ENCODE assay signal across 22 mouse cellular contexts in genomic region chr15:92012165-92013083, GRCm38 (mm10). TPM values are rescaled to one million over a fixed set of nuclear protein-coding genes. Genes with fewer than 3 reads are reported as not detected.
"Had no signal": no experiment of that assay in that cellular context is flagged by ENCODE, and none has a peak within 500 bp of the region (broad histone marks: within the 10 kb centered on the region; RNA-seq: fewer than 3 reads in every experiment).

No protein-coding gene starts in this region.

- ATAC-seq: liver, embryonic 12.5 days; midbrain, embryonic 16.5 days had no signal

- H3K4me2 ChIP-seq: liver, embryonic 12.5 days; midbrain, embryonic 12.5 days; neural tube, embryonic 13.5 days; neural tube, embryonic 15.5 days had no signal

- DNase-seq: lung, adult 2 months; lung, postnatal 14 days; midbrain, embryonic 14.5 days; retina, postnatal 1 day; right cerebral cortex, adult 18-20 months; right cerebral cortex, postnatal 25 days; right cerebral cortex, postnatal 4 days; spleen, adult 18-20 months; thymus, adult 18-20 months; thymus, postnatal 14 days; thymus, postnatal 36 days had no signal

- H3K4me1 ChIP-seq: liver, embryonic 12.5 days; midbrain, embryonic 10.5 days; midbrain, embryonic 12.5 days; neural tube, embryonic 13.5 days; neural tube, embryonic 15.5 days had no signal

- H3K9me3 ChIP-seq: liver, embryonic 12.5 days; midbrain, embryonic 10.5 days; midbrain, embryonic 12.5 days; neural tube, embryonic 13.5 days; neural tube, embryonic 15.5 days had no signal

- H3K27me3 ChIP-seq: liver, embryonic 12.5 days; midbrain, embryonic 12.5 days; neural tube, embryonic 13.5 days; neural tube, embryonic 15.5 days had no signal

- H3K9ac ChIP-seq: liver, embryonic 12.5 days; liver, embryonic 14.5 days; midbrain, embryonic 12.5 days; neural tube, embryonic 13.5 days; neural tube, embryonic 15.5 days had no signal

- H3K27ac ChIP-seq: liver, embryonic 12.5 days; liver, embryonic 14.5 days; midbrain, embryonic 10.5 days; midbrain, embryonic 12.5 days; neural tube, embryonic 13.5 days; neural tube, embryonic 15.5 days had no signal

- H3K36me3 ChIP-seq: liver, embryonic 12.5 days; midbrain, embryonic 10.5 days; midbrain, embryonic 12.5 days; neural tube, embryonic 13.5 days; neural tube, embryonic 15.5 days had no signal

- H3K4me3 ChIP-seq: liver, embryonic 12.5 days; midbrain, embryonic 10.5 days; midbrain, embryonic 12.5 days; myocyte; neural tube, embryonic 13.5 days; neural tube, embryonic 15.5 days had no signal

RNA-seq across cellular contexts. Expression of gene Cntn1, which starts 38.5 kb away (rescaled TPM):
- total RNA-seq: liver, adult 2 months; megakaryocyte, adult 5-6 weeks; megakaryocyte-erythroid progenitor cell, adult 5-6 weeks had no signal
- polyA plus RNA-seq: liver, adult 2 months had no signal
